Mouse (Mus musculus) right cerebral cortex, postnatal 4 days (tissue): ENCODE data around the gene Atp8b3.

Experiments used
- DNase-seq: peaks from one replicate; pipeline ENCODE4 v3.0.0-alpha.2; 2022

Gene Atp8b3

GRCm38 (mm10) chr10:80510273-80510660 lies 28.7 kb downstream of the Atp8b3 start:
- DNase-seq: no peak

DNA sequence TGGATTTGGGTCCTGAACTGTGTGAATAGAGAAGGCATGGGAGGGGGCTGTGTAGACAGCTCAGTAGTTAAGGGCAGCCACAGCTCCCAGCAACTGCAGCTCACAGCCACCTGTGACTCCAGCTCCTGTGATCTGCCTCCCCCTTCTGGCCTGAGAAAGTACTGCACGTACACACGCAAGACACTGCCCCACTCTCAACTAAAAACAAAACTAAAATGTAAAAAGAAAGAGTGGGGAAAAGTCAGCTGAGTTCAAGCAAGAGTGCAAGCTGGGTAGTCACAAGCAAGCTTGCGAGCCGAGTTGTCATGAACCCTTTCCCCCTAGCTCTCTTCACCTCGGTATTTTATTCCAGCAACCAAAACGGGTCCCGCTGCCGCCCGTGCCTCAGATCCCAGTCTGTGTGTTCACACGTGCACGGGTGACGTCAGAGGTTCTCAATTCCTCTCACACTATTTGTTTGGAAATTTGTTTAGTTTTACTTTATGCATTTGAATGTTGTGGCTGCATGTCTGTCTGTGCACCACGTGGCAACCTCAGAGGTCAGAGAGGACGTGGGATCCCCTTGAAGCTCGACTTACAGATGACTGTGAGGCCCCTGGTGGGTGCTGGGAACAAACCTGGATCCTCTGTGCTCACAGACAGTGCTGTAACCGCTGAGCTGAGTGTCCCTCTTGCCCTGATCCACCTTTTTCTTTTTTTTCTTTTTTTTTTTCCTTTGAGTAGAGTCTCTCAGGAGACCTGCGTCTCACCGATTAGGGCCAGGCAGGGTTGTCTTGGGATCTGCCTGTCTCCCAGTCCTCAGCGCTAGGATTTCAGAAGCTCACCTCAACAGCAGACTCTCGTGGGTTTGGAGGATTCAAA lies 29.3 kb downstream of the Atp8b3 start:
- DNase-seq: peak; percentile 87

- peak; percentile 78 for DNase-seq
Observed at GRCm38 (mm10) chr10:80506222-80506621, 32.7 kb downstream of the Atp8b3 start.

DNA sequence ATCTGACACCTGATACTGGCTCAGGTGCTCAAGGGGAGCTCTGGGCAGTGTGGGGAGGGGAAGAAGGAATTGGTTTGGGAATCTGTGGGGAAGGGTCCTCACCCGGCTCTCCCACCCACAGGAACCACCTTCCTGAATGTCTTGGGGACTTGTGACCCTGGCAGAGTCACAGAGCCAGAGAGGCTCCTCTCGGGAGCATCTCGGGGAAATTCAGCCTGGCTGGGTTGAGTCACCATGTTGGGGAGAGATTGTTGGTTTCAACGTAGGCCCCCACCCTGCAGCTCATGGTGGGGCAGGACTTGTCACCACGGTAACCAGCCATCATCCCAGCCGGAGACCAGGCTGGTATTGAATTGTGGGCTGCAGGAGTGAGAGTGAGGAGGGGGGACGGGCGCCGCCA lies 34.2 kb downstream of the Atp8b3 start:
- DNase-seq: no peak

GRCm38 (mm10) chr10:80503599-80504220 lies 35.2 kb downstream of the Atp8b3 start:
- no peak for DNase-seq

GRCm38 (mm10) chr10:80502819-80503314 lies 36.1 kb downstream of the Atp8b3 start:
- DNase-seq: no peak

- no peak for DNase-seq
Observed at GRCm38 (mm10) chr10:80502291-80502690, 36.6 kb downstream of the Atp8b3 start.

- DNase-seq: no peak
Observed at GRCm38 (mm10) chr10:80496421-80496820, 42.5 kb downstream of the Atp8b3 start.

- no peak for DNase-seq
Observed at GRCm38 (mm10) chr10:80495901-80496300, 43.0 kb downstream of the Atp8b3 start.

- no peak for DNase-seq
Observed at GRCm38 (mm10) chr10:80494732-80495131, 44.2 kb downstream of the Atp8b3 start, which contains the start of gene Onecut3. TSS of gene Onecut3 (plus strand) at chr10:80494835.

DNA sequence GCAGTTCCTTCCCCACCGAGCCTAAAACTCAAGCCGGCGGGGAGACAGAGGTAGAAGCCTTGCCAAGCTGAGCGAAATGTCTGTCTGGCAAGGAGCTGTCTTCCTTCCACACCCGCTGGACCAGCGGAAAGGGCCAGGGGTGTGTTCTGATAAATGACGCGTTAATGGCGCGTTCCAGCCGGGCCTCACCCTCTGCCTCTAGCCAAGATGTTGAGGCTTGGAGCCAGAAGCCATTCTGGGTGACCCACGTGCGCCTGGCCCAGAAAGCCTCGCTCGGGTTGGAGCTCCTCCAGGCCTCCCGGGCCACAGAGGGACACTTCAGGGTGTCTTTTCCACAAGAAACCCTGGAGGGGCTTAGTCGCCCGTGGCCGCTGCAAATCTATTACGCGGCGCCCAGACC lies 48.9 kb downstream of the Atp8b3 start:
- DNase-seq: no peak

- DNase-seq: no peak
Observed at GRCm38 (mm10) chr10:80486862-80487379, 52.0 kb downstream of the Atp8b3 start.

DNA sequence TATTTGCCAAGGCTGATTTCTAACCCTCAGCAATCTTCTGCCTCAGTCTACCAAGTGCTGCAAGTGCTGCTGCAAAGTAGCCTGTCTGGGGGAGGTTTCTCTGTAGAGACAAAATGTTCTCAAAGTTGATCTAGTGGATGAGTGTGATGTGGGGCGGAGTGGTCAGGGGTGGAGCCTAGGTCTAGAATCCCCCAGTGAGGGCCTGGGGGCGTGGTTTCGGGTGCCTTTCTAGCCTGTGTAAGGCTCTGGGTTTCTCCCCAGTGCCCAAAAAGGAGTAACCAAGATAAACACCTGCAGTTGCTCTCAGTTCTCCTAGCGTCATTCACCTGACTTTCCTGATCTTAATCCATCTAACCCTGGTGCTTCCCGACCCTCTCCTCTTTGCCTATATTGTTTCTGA lies 57.9 kb downstream of the Atp8b3 start:
- no peak for DNase-seq

GRCm38 (mm10) chr10:80478531-80478930 lies 60.4 kb downstream of the Atp8b3 start:
- DNase-seq: no peak

GRCm38 (mm10) chr10:80475290-80475959 lies 63.5 kb downstream of the Atp8b3 start:
- peak; percentile 91 for DNase-seq
